Mouse (Mus musculus): Measurements from ENCODE around the gene Htra2.

Gene Htra2

GRCm38 (mm10) chr6:83070311-83071219 lies 15.5 kb upstream of the Htra2 start:
- DNase-seq (ENCODE audit: low read depth, low spot score) = no peak

- no peak for DNase-seq (ENCODE audit: low read depth, low spot score)
Measured at GRCm38 (mm10) chr6:83070247-83070310, 15.0 kb upstream of the Htra2 start, which contains the start of gene Tlx2. Tlx2 (minus strand) TSS chr6:83070293.

GRCm38 (mm10) chr6:83069488-83070246 lies 14.6 kb upstream of the Htra2 start:
- no peak for DNase-seq (ENCODE audit: low read depth, low spot score)

GRCm38 (mm10) chr6:83068706-83069487 lies 13.8 kb upstream of the Htra2 start:
- DNase-seq (ENCODE audit: low read depth, low spot score) = no peak

- no peak for DNase-seq (ENCODE audit: low read depth, low spot score)
Measured at GRCm38 (mm10) chr6:83068221-83068620, 13.1 kb upstream of the Htra2 start.

GRCm38 (mm10) chr6:83066441-83066840 lies 11.4 kb upstream of the Htra2 start:
- DNase-seq (ENCODE audit: low read depth, low spot score) = no peak

- no peak for DNase-seq (ENCODE audit: low read depth, low spot score)
Measured at GRCm38 (mm10) chr6:83065995-83066394, 10.9 kb upstream of the Htra2 start.

- DNase-seq (ENCODE audit: low read depth, low spot score) = no peak
Measured at GRCm38 (mm10) chr6:83058725-83059124, 3.7 kb upstream of the Htra2 start.

- DNase-seq (ENCODE audit: low read depth, low spot score) = no peak
Measured at GRCm38 (mm10) chr6:83057790-83058189, 2.7 kb upstream of the Htra2 start, which contains the start of gene Dqx1. Dqx1 (plus strand) TSS chr6:83057844.

- peak; percentile 94 for DNase-seq (ENCODE audit: low read depth, low spot score)
Measured at GRCm38 (mm10) chr6:83054074-83054851, 810 bp downstream of the Htra2 start, which contains the start of gene Aup1. Aup1 (plus strand) TSS chr6:83054521.

GRCm38 (mm10) chr6:83053136-83053960 lies 1.7 kb downstream of the Htra2 start:
- no peak for DNase-seq (ENCODE audit: low read depth, low spot score)

GRCm38 (mm10) chr6:83049367-83049766 lies 5.7 kb downstream of the Htra2 start:
- DNase-seq (ENCODE audit: low read depth, low spot score) = no peak

GRCm38 (mm10) chr6:83044742-83045141 lies 10.3 kb downstream of the Htra2 start:
- DNase-seq (ENCODE audit: low read depth, low spot score) = no peak

- no peak for DNase-seq (ENCODE audit: low read depth, low spot score)
Measured at GRCm38 (mm10) chr6:83043993-83044392, 11.1 kb downstream of the Htra2 start.

GRCm38 (mm10) chr6:83043561-83043960 lies 11.5 kb downstream of the Htra2 start:
- DNase-seq (ENCODE audit: low read depth, low spot score) = no peak

- DNase-seq (ENCODE audit: low read depth, low spot score) = no peak
Measured at GRCm38 (mm10) chr6:83040601-83041000, 14.5 kb downstream of the Htra2 start.

GRCm38 (mm10) chr6:83038496-83039012 lies 16.5 kb downstream of the Htra2 start:
- peak; percentile 79 for DNase-seq (ENCODE audit: low read depth, low spot score)

GRCm38 (mm10) chr6:83037188-83037587 lies 17.9 kb downstream of the Htra2 start:
- DNase-seq (ENCODE audit: low read depth, low spot score) = no peak

GRCm38 (mm10) chr6:83034463-83035055 lies 20.5 kb downstream of the Htra2 start:
- DNase-seq (ENCODE audit: low read depth, low spot score) = no peak

Data from WW6 (cell line).